Mouse (Mus musculus): Measurements from ENCODE around the gene Cdk19.

GRCm38 (mm10) chr10:40425243-40426095, 86.1 kb downstream of the Cdk19 start:
- TF ChIP-seq CTCF (IDR thresholded peaks at IDR 0.05; ENCODE audit: extremely low read depth, insufficient read depth, insufficient read length, insufficient replicate concordance) (no peak), POLR2A (IDR thresholded peaks at IDR 0.05; ENCODE audit: low read depth, low read length) (no peak)

Measured in spleen, adult 2 months (tissue).